Mouse (Mus musculus) neural tube, embryonic 12.5 days (tissue): ENCODE results near the gene Gpr12. TPM values are rescaled to one million over a fixed set of nuclear protein-coding genes. Genes with fewer than 3 reads are reported as not detected.

Experiments
- ATAC-seq: fragments of 200-750 bp; cut with Nextera tagmentation; 2 replicates; pipeline ENCODE4 v1.8.0; 2017; ENCODE audit warnings: low read depth, mild to moderate bottlenecking, moderate TSS enrichment, moderate library complexity; ENCODE audit not compliant: low FRiP score
- H3K27ac ChIP-seq: fragments of 300-500 bp; sonication (generic); 2 replicates; pipeline ENCODE4 v1.5.1; 2016
- H3K27me3 ChIP-seq: fragments of 300-500 bp; sonication (generic); replicated peaks from 2 replicates; pipeline ENCODE4 v1.6.1; 2016; ENCODE audit warnings: mild to moderate bottlenecking
- H3K36me3 ChIP-seq: fragments of 300-500 bp; sonication (generic); 2 replicates; pipeline ENCODE4 v1.6.1; 2016; ENCODE audit warnings: mild to moderate bottlenecking
- H3K4me1 ChIP-seq: fragments of 300-500 bp; sonication (generic); 2 replicates; pipeline ENCODE4 v1.6.1; 2016
- H3K4me2 ChIP-seq: fragments of 300-500 bp; sonication (generic); replicated peaks from 2 replicates; pipeline ENCODE4 v1.6.1; 2016; ENCODE audit warnings: mild to moderate bottlenecking
- H3K4me3 ChIP-seq: fragments of 300-500 bp; sonication (generic); 2 replicates; pipeline ENCODE4 v1.5.1; 2016
- H3K9ac ChIP-seq: fragments of 300-500 bp; sonication (generic); 2 replicates; pipeline ENCODE4 v1.6.1; 2016; ENCODE audit warnings: mild to moderate bottlenecking
- H3K9me3 ChIP-seq: fragments of 300-500 bp; sonication (generic); 2 replicates; pipeline ENCODE4 v1.6.1; 2016; ENCODE audit warnings: mild to moderate bottlenecking
- WGBS: fragments of 180-500 bp; shearing (Covaris S2); methylation state at CpG from one replicate; pipeline ENCODE4 v1.1.7; 2016; 5-methylcytosine and 5-hydroxymethylcytosine counted together
- polyA plus RNA-seq: library from polyadenylated mRNA; unstranded; fragments of >200 nt; fragmentation: Nextera tagmentation; extraction: Ambion mirVana; gene quantifications from 2 replicates; pipeline ENCODE4 v1.2.1, GENCODE M21; 2016

Gene Gpr12
- 3.5 and 4.0 TPM in 2 replicates for polyA plus RNA-seq

GRCm38 (mm10) chr5:146584478-146585306, at the start of gene Gpr12:
Gene Gpr12, minus strand, starts transcription at chr5:146585239.
- H3K9ac ChIP-seq = peak within 1 kb of the TSS; percentile 56
- peak within 1 kb of the TSS; percentile 53 for H3K4me3 ChIP-seq
- peak; percentile 73 for ATAC-seq
- WGBS = under 1% methylated on average over 64 of the region's 64 CpGs
- no peaks in the 10 kb centered on the region for H3K9me3 ChIP-seq
- no peaks in the 10 kb centered on the region for H3K36me3 ChIP-seq
- H3K27me3 ChIP-seq = peaks cover 62% of the 10 kb centered on the region
- H3K4me1 ChIP-seq = peaks cover 19% of the 10 kb centered on the region
- no peak within 1 kb of the TSS for H3K27ac ChIP-seq
- peak within 1 kb of the TSS; percentile 95 for H3K4me2 ChIP-seq

GRCm38 (mm10) chr5:146631602-146632001, 46.6 kb upstream of the Gpr12 start:
- Histone ChIP-seq H3K4me1 (no peaks in the 10 kb centered on the region), H3K4me3 (no peak overlapping the region), H3K36me3 (no peaks in the 10 kb centered on the region), H3K9me3 (no peaks in the 10 kb centered on the region), H3K27ac (no peak overlapping the region), H3K27me3 (no peaks in the 10 kb centered on the region), H3K9ac (no peak overlapping the region), H3K4me2 (no peak overlapping the region)
- ATAC-seq = no peak
- WGBS = 79% methylated on average over 3 of the region's 3 CpGs

- WGBS = 30% methylated on average over 4 of the region's 4 CpGs
- no peak for ATAC-seq
These were observed 45.9 kb upstream of the Gpr12 start for GRCm38 (mm10) chr5:146630961-146631360.

GRCm38 (mm10) chr5:146629636-146630035, 44.6 kb upstream of the Gpr12 start:
- no peak overlapping the region for H3K27ac ChIP-seq
- H3K27me3 ChIP-seq = no peaks in the 10 kb centered on the region
- H3K4me2 ChIP-seq = no peak overlapping the region
- H3K9ac ChIP-seq = no peak overlapping the region
- H3K9me3 ChIP-seq = no peaks in the 10 kb centered on the region
- no peaks in the 10 kb centered on the region for H3K4me1 ChIP-seq
- 85% methylated on average over 10 of the region's 10 CpGs for WGBS
- H3K4me3 ChIP-seq = no peak overlapping the region
- no peaks in the 10 kb centered on the region for H3K36me3 ChIP-seq
- ATAC-seq = 0 out of 2 replicates have a peak, but pooled peaks have one; percentile 25

More at GRCm38 (mm10) chr5:146630961-146631360, 45.9 kb upstream of the Gpr12 start:
- Histone ChIP-seq H3K4me2 (no peak overlapping the region), H3K27me3 (no peaks in the 10 kb centered on the region), H3K27ac (no peak overlapping the region), H3K4me3 (no peak overlapping the region), H3K9me3 (no peaks in the 10 kb centered on the region), H3K36me3 (no peaks in the 10 kb centered on the region), H3K9ac (no peak overlapping the region), H3K4me1 (no peaks in the 10 kb centered on the region)

GRCm38 (mm10) chr5:146628804-146629203, 43.8 kb upstream of the Gpr12 start:
- H3K4me2 ChIP-seq = no peak overlapping the region
- H3K4me1 ChIP-seq = no peaks in the 10 kb centered on the region
- H3K4me3 ChIP-seq = no peak overlapping the region
- H3K27ac ChIP-seq = no peak overlapping the region
- no peaks in the 10 kb centered on the region for H3K9me3 ChIP-seq
- H3K27me3 ChIP-seq = no peaks in the 10 kb centered on the region
- no peaks in the 10 kb centered on the region for H3K36me3 ChIP-seq
- WGBS = 88% methylated on average over 1 of the region's 1 CpGs
- no peak overlapping the region for H3K9ac ChIP-seq
- ATAC-seq = no peak

- ATAC-seq = no peak
- Histone ChIP-seq H3K9me3 (no peaks in the 10 kb centered on the region), H3K4me1 (no peaks in the 10 kb centered on the region), H3K36me3 (no peaks in the 10 kb centered on the region), H3K27ac (no peak overlapping the region), H3K4me3 (no peak overlapping the region), H3K27me3 (no peaks in the 10 kb centered on the region), H3K9ac (no peak overlapping the region), H3K4me2 (no peak overlapping the region)
- 50% methylated on average over 5 of the region's 5 CpGs for WGBS
These were observed 42.9 kb upstream of the Gpr12 start for GRCm38 (mm10) chr5:146627901-146628300.

- no peak overlapping the region for H3K4me2 ChIP-seq
- WGBS = 79% methylated on average over 6 of the region's 6 CpGs
- H3K4me3 ChIP-seq = no peak overlapping the region
- ATAC-seq = no peak
- no peaks in the 10 kb centered on the region for H3K27me3 ChIP-seq
- no peaks in the 10 kb centered on the region for H3K4me1 ChIP-seq
- H3K36me3 ChIP-seq = no peaks in the 10 kb centered on the region
- H3K27ac ChIP-seq = no peak overlapping the region
- no peak overlapping the region for H3K9ac ChIP-seq
- no peaks in the 10 kb centered on the region for H3K9me3 ChIP-seq
These were observed 40.7 kb upstream of the Gpr12 start for GRCm38 (mm10) chr5:146625635-146626311.

GRCm38 (mm10) chr5:146611830-146612229, 26.8 kb upstream of the Gpr12 start:
- Histone ChIP-seq H3K27ac (no peak overlapping the region), H3K9ac (no peak overlapping the region), H3K4me1 (peaks cover 3% of the 10 kb centered on the region; the same call in 1 of the 2 replicates), H3K27me3 (no peaks in the 10 kb centered on the region), H3K9me3 (no peaks in the 10 kb centered on the region), H3K4me2 (no peak overlapping the region), H3K4me3 (no peak overlapping the region), H3K36me3 (no peaks in the 10 kb centered on the region)
- WGBS = 51% methylated on average over 7 of the region's 7 CpGs
- no peak for ATAC-seq

GRCm38 (mm10) chr5:146611009-146611408, 26.0 kb upstream of the Gpr12 start:
- Histone ChIP-seq H3K36me3 (no peaks in the 10 kb centered on the region), H3K9ac (no peak overlapping the region), H3K4me3 (no peak overlapping the region), H3K4me2 (no peak overlapping the region), H3K27ac (no peak overlapping the region), H3K27me3 (no peaks in the 10 kb centered on the region), H3K4me1 (peaks cover 3% of the 10 kb centered on the region; the same call in 1 of the 2 replicates), H3K9me3 (no peaks in the 10 kb centered on the region)
- ATAC-seq = peak; percentile 48; the same call in 1 of the 2 replicates
- WGBS = 16% methylated on average over 8 of the region's 8 CpGs

- H3K9ac ChIP-seq = no peak overlapping the region
- no peaks in the 10 kb centered on the region for H3K36me3 ChIP-seq
- H3K9me3 ChIP-seq = no peaks in the 10 kb centered on the region
- H3K4me2 ChIP-seq = no peak overlapping the region
- no peaks in the 10 kb centered on the region for H3K27me3 ChIP-seq
- H3K4me3 ChIP-seq = no peak overlapping the region
- H3K27ac ChIP-seq = no peak overlapping the region
- 47% methylated on average over 10 of the region's 10 CpGs for WGBS
- no peak for ATAC-seq
- H3K4me1 ChIP-seq = peaks cover 3% of the 10 kb centered on the region; the same call in 1 of the 2 replicates
These were observed 24.6 kb upstream of the Gpr12 start for GRCm38 (mm10) chr5:146609646-146610045.

- Histone ChIP-seq H3K4me3 (no peak overlapping the region), H3K27ac (no peak overlapping the region), H3K9me3 (no peaks in the 10 kb centered on the region), H3K36me3 (no peaks in the 10 kb centered on the region), H3K9ac (no peak overlapping the region), H3K4me1 (peaks cover 3% of the 10 kb centered on the region; the same call in 1 of the 2 replicates), H3K4me2 (no peak overlapping the region), H3K27me3 (no peaks in the 10 kb centered on the region)
- no peak for ATAC-seq
- WGBS = 75% methylated on average over 5 of the region's 5 CpGs
These were observed 22.8 kb upstream of the Gpr12 start for GRCm38 (mm10) chr5:146607816-146608215.

- Histone ChIP-seq H3K4me3 (no peak overlapping the region), H3K36me3 (no peaks in the 10 kb centered on the region), H3K9me3 (no peaks in the 10 kb centered on the region), H3K27ac (no peak overlapping the region), H3K9ac (no peak overlapping the region), H3K4me2 (no peak overlapping the region), H3K4me1 (peaks cover 3% of the 10 kb centered on the region; the same call in 1 of the 2 replicates), H3K27me3 (no peaks in the 10 kb centered on the region)
- no peak for ATAC-seq
- 91% methylated on average over 5 of the region's 5 CpGs for WGBS
These were observed 21.9 kb upstream of the Gpr12 start for GRCm38 (mm10) chr5:146606895-146607294.
